Mouse (Mus musculus) hindbrain, embryonic 10.5 days (tissue): ENCODE data around the gene 4930402F06Rik. TPM values are rescaled to one million over a fixed set of nuclear protein-coding genes. Genes with fewer than 3 reads are reported as not detected.

ENCODE experiments used
- DNase-seq: peaks from one replicate; pipeline ENCODE4 v3.0.0-alpha.2; 2017; ENCODE audit warnings: low spot score
- H3K27ac ChIP-seq: fragments of 300-500 bp; sonication (generic); 2 replicates; pipeline ENCODE4 v1.5.1; 2016; ENCODE audit warnings: mild to moderate bottlenecking, moderate library complexity
- H3K27me3 ChIP-seq: fragments of 300-500 bp; sonication (generic); 2 replicates; pipeline ENCODE4 v1.6.1; 2016; ENCODE audit warnings: mild to moderate bottlenecking; ENCODE audit not compliant: poor library complexity, insufficient read depth, severe bottlenecking
- H3K36me3 ChIP-seq: fragments of 300-500 bp; sonication (generic); 2 replicates; pipeline ENCODE4 v1.6.1; 2016; ENCODE audit warnings: mild to moderate bottlenecking, moderate library complexity
- H3K4me1 ChIP-seq: fragments of 300-500 bp; sonication (generic); replicated peaks from 2 replicates; pipeline ENCODE4 v1.6.1; 2016; ENCODE audit warnings: mild to moderate bottlenecking
- H3K4me3 ChIP-seq: fragments of 300-500 bp; sonication (generic); 2 replicates; pipeline ENCODE4 v1.5.1; 2016; ENCODE audit warnings: mild to moderate bottlenecking, moderate library complexity
- H3K9me3 ChIP-seq: fragments of 300-500 bp; sonication (generic); 2 replicates; pipeline ENCODE4 v1.6.1; 2016; ENCODE audit warnings: mild to moderate bottlenecking, moderate library complexity
- WGBS: fragments of 180-500 bp; shearing (Covaris S2); methylation state at CpG from one replicate; pipeline ENCODE4 v1.1.7; 2016; 5-methylcytosine and 5-hydroxymethylcytosine counted together
- polyA plus RNA-seq: library from polyadenylated mRNA; unstranded; fragments of >200 nt; fragmentation: Nextera tagmentation; extraction: Ambion mirVana; gene quantifications from 2 replicates; pipeline ENCODE4 v1.2.1, GENCODE M21; 2016

The 4930402F06Rik gene
- polyA plus RNA-seq, 1 experiment from 2014 or later: not detected

DNA sequence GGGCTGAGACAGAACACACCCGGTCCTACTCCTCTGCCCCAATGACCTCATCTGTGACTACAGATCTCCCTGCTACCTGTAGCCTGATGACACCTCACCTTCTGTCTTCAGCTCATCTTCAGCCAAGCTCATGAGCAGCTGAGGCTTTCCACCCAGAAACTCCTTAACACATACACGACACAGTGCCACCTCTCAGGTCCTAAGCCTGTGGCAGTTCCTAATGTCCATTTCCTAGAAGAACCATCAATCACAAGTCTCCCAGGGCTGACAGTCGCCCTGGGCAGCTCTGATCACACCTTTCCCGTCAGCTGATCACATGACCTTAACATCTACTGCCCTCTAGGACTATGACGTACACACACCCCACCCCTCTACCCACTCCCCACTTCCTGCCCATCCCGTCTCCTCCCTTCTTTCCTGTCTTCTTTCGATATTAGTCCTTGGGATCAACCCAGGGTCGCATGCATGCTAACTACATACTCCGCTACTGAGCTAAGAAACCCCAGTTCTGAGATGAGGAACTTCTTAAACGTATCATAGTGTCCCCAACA, 14.7 kb upstream of the 4930402F06Rik start:
- peaks cover 5% of the 10 kb centered on the region; the same call in 1 of the 2 replicates for H3K4me1 ChIP-seq
- DNase-seq: no peak
- no peaks in the 10 kb centered on the region for H3K27me3 ChIP-seq
- no peaks in the 10 kb centered on the region for H3K36me3 ChIP-seq
- no peaks in the 10 kb centered on the region for H3K9me3 ChIP-seq
- no peak overlapping the region for H3K4me3 ChIP-seq
- WGBS: 82% methylated on average over 10 of the region's 10 CpGs
- H3K27ac ChIP-seq: no peak overlapping the region

DNA sequence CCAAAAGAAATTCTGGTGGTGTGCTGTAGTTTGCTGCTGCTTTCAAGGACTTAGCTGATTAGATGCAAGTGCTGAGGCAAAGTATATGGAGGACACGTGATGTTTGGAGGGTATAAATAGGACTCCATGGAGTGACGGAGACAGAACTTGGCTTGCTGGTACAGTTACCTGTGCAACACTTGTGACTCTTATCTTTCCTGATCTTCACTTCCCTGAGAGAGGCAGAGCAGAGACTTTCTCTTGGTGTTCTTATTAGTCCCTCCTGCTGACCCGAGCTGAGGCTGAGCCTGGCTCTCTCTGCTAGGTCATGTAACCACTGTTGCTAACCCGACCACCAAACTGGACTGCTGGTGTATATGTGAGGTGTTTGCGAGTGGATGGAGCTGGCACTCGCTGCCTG, 12.5 kb upstream of the 4930402F06Rik start:
- H3K4me1 ChIP-seq: peaks cover 8% of the 10 kb centered on the region
- DNase-seq: no peak
- no peak overlapping the region for H3K27ac ChIP-seq
- H3K27me3 ChIP-seq: no peaks in the 10 kb centered on the region
- 87% methylated on average over 6 of the region's 6 CpGs for WGBS
- H3K4me3 ChIP-seq: no peak overlapping the region
- H3K9me3 ChIP-seq: no peaks in the 10 kb centered on the region
- H3K36me3 ChIP-seq: no peaks in the 10 kb centered on the region

DNA sequence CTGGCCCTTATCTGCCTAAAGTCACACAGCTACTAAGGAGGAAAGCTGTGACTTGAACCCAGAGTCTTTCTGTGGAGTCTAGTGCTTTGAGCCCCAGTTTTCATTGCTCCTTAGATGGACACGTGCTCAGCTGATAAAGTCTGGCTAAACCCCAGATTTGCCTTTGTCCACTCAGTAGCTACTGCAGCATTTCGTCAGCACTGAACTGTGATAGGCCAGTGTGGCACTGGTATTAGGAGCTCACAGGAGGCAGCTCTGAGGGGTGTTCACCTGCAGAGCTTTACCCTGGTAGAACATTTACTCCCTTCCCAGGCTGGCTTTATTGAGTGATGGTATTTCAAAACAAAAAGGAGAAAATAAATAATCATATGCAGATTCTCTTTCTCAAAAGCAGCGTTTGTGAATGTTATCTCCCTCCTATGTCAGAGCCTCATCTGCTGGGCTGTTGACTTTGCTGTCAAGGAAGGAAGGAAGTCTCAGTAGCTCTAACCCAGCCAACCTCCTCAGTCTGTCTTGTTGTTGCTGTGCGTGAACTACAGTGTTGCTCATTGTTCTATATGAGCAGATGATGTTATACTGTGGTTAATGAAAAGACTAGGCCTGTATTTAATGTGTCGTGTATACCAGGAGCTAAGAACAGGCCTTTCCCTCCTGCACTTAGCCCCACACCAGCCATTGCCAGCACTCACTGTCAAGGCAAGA, 11.6 kb upstream of the 4930402F06Rik start:
- H3K9me3 ChIP-seq: no peaks in the 10 kb centered on the region
- H3K27me3 ChIP-seq: no peaks in the 10 kb centered on the region
- no peak for DNase-seq
- H3K4me1 ChIP-seq: peaks cover 6% of the 10 kb centered on the region
- H3K27ac ChIP-seq: no peak overlapping the region
- WGBS: 81% methylated on average over 5 of the region's 5 CpGs
- no peaks in the 10 kb centered on the region for H3K36me3 ChIP-seq
- no peak overlapping the region for H3K4me3 ChIP-seq

DNA sequence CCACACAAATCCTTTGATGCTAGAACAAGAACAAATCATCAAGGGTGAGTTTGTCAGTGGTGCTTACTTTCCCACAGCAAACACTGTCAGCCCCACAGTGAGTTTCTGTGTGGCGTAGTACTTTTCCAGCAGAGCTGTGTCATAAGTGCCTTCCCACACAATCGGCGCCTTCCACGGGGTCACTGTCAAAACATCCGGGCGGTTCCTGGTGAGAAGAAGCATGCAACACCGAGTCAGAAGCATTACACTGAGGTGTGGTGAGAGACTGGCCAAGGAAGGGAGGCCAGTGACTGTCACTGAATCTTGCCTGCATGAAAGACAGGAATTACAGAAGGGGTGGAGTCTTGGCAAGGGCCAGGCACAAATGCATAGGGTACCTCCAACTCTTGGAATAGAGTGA, 10.9 kb upstream of the 4930402F06Rik start:
- H3K4me3 ChIP-seq: no peak overlapping the region
- no peak for DNase-seq
- no peak overlapping the region for H3K27ac ChIP-seq
- no peaks in the 10 kb centered on the region for H3K36me3 ChIP-seq
- peaks cover 3% of the 10 kb centered on the region; the same call in 1 of the 2 replicates for H3K4me1 ChIP-seq
- H3K27me3 ChIP-seq: no peaks in the 10 kb centered on the region
- WGBS: 82% methylated on average over 7 of the region's 7 CpGs
- H3K9me3 ChIP-seq: no peaks in the 10 kb centered on the region

DNA sequence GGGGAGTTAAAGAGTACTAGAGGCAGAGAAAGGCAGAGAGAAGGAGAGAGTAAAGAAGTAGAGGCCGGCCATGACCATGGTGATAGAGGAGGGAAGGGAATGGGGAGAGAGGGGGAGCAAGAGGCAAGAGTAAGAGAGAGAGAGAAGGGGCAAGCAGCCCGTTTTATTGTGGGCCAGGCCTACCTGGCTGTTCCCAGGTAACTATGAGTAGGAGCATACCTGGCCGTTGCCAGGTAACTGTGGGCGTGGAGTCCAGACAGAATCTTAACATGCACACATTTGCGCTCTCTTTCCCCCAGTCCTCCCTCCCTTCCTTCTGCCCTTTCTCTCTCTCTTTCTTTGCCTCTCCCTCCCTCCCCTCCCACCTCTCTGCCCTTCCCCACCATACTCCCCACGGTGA, 10.3 kb upstream of the 4930402F06Rik start:
- Histone ChIP-seq H3K4me1 (peaks cover 3% of the 10 kb centered on the region; the same call in 1 of the 2 replicates), H3K27me3 (no peaks in the 10 kb centered on the region), H3K9me3 (no peaks in the 10 kb centered on the region), H3K36me3 (no peaks in the 10 kb centered on the region), H3K27ac (no peak overlapping the region), H3K4me3 (no peak overlapping the region)
- DNase-seq: no peak
- 82% methylated on average over 6 of the region's 6 CpGs for WGBS

DNA sequence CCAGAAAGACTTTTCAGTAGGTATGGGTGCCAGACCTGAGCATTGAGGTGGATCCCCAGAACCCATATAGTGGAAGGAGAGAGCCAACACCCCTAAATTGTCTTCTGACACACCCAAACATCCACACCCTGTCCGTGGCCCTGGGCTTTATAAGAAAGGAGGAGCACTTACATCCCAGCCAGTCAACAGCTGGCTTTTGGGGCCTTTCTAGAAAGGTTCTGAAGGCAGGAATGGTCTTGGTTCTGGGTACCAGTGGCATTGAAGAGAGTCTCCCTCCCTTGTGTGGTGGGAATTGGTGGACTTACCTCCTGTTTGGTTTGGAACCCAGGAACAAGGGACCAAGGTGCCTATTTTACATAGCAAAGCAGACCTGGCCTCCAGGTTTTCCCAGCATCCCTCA, 9.6 kb upstream of the 4930402F06Rik start:
- H3K4me1 ChIP-seq: peaks cover 3% of the 10 kb centered on the region; the same call in 1 of the 2 replicates
- H3K9me3 ChIP-seq: no peaks in the 10 kb centered on the region
- H3K27me3 ChIP-seq: no peaks in the 10 kb centered on the region
- no peak for DNase-seq
- no peaks in the 10 kb centered on the region for H3K36me3 ChIP-seq
- no peak overlapping the region for H3K4me3 ChIP-seq
- WGBS: 65% methylated on average over 1 of the region's 1 CpGs
- H3K27ac ChIP-seq: no peak overlapping the region

DNA sequence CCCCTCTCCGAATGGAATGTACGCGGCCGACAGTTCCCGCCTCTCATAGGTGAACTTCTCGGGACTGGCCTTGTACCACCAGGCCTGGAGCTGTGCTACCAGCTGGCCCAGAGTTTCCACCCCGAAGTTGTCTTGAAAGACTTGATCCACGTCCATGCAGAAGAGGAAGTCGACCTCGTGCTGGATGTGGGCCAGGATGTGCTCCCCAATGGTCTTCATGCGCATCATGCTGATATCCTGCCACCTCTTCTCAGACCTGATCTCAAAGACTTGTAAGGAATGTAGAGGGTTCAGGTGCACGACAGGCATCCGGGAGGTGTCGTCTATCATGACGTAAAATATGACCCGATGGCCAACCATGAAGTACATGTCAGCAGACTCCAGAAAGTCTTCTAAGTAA, 5.4 kb upstream of the 4930402F06Rik start:
- H3K27ac ChIP-seq: no peak overlapping the region
- H3K27me3 ChIP-seq: no peaks in the 10 kb centered on the region
- no peak for DNase-seq
- H3K4me3 ChIP-seq: no peak overlapping the region
- H3K9me3 ChIP-seq: no peaks in the 10 kb centered on the region
- peaks cover 3% of the 10 kb centered on the region; the same call in 1 of the 2 replicates for H3K4me1 ChIP-seq
- WGBS: 94% methylated on average over 16 of the region's 16 CpGs
- H3K36me3 ChIP-seq: no peaks in the 10 kb centered on the region

DNA sequence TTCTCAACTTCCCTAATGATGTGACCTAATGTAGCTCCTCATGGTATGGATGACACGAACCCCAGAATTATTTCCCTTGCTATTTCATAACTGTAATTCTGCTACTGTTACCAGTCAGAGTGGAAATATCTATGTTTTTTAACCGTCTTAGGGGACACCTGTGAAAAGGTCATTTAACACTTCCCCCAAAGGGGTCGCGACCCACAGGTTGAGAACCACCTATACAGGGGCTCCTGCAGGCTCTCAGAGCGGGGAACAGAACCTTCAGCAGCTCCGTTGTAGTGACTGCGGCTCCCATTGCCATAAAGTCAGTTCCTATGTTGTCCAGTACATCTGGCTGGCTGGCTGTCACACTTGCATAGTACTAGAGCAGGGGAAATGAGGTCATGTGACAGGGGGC, 3.8 kb upstream of the 4930402F06Rik start:
- no peaks in the 10 kb centered on the region for H3K27me3 ChIP-seq
- DNase-seq: no peak
- 88% methylated on average over 7 of the region's 7 CpGs for WGBS
- H3K9me3 ChIP-seq: no peaks in the 10 kb centered on the region
- H3K27ac ChIP-seq: no peak overlapping the region
- H3K4me3 ChIP-seq: no peak overlapping the region
- H3K36me3 ChIP-seq: no peaks in the 10 kb centered on the region
- H3K4me1 ChIP-seq: no peaks in the 10 kb centered on the region

DNA sequence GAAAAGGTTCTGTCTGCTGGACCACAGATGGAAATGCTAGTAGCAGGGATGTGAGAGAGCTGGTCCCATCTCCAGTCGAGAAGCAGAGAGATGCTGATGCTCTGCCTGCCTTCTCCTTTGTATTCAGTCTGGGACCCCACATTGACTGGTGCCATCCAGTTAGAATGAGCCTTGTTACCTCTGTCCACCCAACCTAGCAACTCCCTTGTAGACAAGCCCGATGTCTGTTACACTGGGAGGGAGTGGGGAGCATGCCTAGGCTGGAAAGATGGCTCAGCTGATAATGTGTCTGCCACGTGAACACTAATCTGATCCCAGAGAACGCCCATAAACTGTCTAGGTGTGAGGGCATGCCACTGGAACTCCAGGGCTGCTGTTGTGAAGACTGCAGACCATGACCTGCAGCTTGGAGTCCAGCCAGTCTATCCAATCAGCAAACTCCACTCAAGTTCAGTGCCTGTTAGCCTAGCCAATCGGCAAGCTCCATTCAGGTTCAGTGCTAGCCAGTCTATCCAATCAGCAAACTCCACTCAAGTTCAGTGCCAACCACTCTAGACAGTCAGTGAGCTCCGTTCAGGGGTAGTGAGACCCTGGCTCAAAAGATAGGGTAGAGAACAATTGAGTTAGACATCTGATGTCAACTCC, 1.3 kb upstream of the 4930402F06Rik start:
- no peaks in the 10 kb centered on the region for H3K27me3 ChIP-seq
- no peak overlapping the region for H3K27ac ChIP-seq
- H3K9me3 ChIP-seq: no peaks in the 10 kb centered on the region
- 86% methylated on average over 6 of the region's 6 CpGs for WGBS
- DNase-seq: no peak
- H3K4me1 ChIP-seq: no peaks in the 10 kb centered on the region
- no peak overlapping the region for H3K4me3 ChIP-seq
- no peaks in the 10 kb centered on the region for H3K36me3 ChIP-seq

DNA sequence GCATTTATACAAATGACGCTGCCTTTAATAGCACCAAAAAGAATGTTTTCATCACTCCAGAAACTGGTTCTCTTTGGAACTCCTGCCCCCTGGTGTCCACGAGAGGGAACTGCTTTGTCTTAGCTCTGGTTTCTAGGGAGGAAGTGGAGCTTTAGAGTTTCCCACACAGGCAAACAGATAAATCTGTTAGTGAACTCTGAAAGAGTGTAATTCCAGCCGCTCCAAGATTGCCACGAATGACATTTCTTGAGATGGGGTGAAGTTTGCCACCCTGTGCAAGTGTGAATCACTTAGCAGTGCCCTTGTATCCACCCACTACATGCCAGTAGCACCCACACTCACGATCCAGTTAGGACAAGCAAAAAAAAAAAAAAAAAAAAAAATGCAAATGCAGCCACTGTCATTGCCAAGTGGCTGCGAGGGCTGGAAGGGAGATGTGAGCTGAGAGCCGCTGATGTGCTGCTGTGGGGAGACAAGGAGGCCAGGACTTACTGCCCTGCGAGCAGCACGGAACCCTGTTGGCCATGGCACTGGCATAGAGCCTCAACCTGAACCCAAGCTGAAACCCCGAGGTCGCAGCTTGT, 707 bp upstream of the 4930402F06Rik start:
- Histone ChIP-seq H3K9me3 (no peaks in the 10 kb centered on the region), H3K4me1 (no peaks in the 10 kb centered on the region), H3K36me3 (no peaks in the 10 kb centered on the region), H3K27me3 (no peaks in the 10 kb centered on the region), H3K27ac (no peak overlapping the region), H3K4me3 (no peak overlapping the region)
- DNase-seq: peak; percentile 57
- WGBS: 55% methylated on average over 11 of the region's 11 CpGs

DNA sequence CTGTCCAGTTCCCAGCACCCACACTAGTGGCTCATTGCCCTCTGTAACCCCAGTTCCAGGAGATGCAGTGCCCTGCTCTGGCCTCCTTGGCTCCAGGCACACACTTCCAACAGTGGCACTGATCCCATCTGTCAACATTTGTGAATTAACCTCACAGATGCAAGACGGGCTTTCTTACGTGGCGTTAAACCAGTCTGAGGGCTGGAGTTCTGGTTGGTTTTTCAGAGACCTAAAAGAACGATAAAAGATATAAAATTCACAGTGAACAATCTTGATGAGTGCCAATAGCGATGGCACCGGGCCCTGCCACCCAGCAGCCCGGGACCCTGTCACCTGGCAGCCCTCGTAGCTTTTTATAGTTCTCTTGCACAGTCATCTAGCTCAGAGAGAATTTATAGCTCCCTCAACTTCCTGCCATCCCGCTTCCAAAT, 11.5 kb downstream of the 4930402F06Rik start:
- DNase-seq: no peak
- Histone ChIP-seq H3K36me3 (no peaks in the 10 kb centered on the region), H3K27ac (no peak overlapping the region), H3K9me3 (no peaks in the 10 kb centered on the region), H3K27me3 (no peaks in the 10 kb centered on the region), H3K4me1 (no peaks in the 10 kb centered on the region), H3K4me3 (no peak overlapping the region)
- WGBS: 90% methylated on average over 9 of the region's 9 CpGs

DNA sequence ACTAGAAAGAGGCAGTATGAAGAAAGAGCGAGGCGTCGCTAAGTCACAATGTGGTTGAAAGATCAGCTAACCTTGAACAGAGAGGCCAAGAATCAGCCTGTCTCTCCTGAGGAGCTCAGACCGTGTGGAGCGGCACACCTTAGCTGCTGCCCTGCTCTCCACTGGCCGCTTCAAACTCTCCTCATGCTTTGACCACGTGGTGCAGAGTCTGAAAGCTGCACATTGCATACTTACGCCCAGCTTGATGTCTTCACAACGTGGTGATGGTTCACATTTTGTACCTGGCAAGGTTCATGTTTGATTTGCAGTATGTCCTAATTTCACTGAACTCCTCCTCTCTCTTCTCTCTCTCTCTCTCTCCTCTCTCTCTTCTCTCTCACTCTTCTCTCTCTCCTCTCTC, 17.7 kb downstream of the 4930402F06Rik start:
- no peaks in the 10 kb centered on the region for H3K9me3 ChIP-seq
- no peaks in the 10 kb centered on the region for H3K27me3 ChIP-seq
- H3K27ac ChIP-seq: no peak overlapping the region
- no peaks in the 10 kb centered on the region for H3K36me3 ChIP-seq
- WGBS: 76% methylated on average over 9 of the region's 9 CpGs
- no peaks in the 10 kb centered on the region for H3K4me1 ChIP-seq
- no peak for DNase-seq
- H3K4me3 ChIP-seq: no peak overlapping the region

DNA sequence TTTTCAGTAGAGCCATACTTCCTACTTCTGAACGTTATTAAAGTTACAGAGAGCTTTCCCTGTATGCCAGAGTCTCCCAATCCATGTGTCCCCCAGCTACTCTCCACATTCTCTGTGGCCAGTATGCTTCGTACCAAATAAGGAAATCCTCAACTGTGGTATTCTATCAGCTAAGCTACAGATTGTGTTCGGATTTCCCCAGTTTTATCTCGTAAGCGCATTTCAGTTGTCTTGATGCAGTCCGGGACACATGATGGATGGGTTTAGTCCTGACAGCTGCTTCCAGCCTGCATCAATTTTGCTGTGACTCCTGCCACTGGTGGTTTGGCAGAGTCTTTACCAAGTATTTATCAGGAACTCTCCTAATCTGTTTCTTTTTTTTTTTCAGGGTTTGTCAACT, 19.4 kb downstream of the 4930402F06Rik start:
- DNase-seq: no peak
- Histone ChIP-seq H3K4me3 (no peak overlapping the region), H3K9me3 (no peaks in the 10 kb centered on the region), H3K27me3 (no peaks in the 10 kb centered on the region), H3K36me3 (no peaks in the 10 kb centered on the region), H3K4me1 (no peaks in the 10 kb centered on the region), H3K27ac (no peak overlapping the region)
- WGBS: 76% methylated on average over 6 of the region's 6 CpGs
